Mouse (Mus musculus): ENCODE results near the gene Patz1. TPM values are rescaled to one million over a fixed set of nuclear protein-coding genes. Genes with fewer than 3 reads are reported as not detected.

Patz1 gene
- polyA plus RNA-seq, 1 experiment from 2014 or later: 47.6 TPM

- H3K4me2 ChIP-seq (replicated peaks): peak overlapping the region; percentile 100
- peak overlapping the region; percentile 71 for H3K27ac ChIP-seq
- peak overlapping the region; percentile 63 for H3K9ac ChIP-seq
- peaks cover 10% of the 10 kb centered on the region; the same call in 1 of the 2 replicates for H3K36me3 ChIP-seq (replicated peaks; ENCODE audit: control insufficient read depth, insufficient read depth)
- DNase-seq (ENCODE audit: low spot score): peak; percentile 89
- H3K9me3 ChIP-seq (ENCODE audit: control insufficient read depth, low read length): no peaks in the 10 kb centered on the region
- H3K27me3 ChIP-seq (ENCODE audit: control insufficient read depth, insufficient read depth, low read length): no peaks in the 10 kb centered on the region; the same call in 1 of the 2 replicates
- peak; percentile 97 for ATAC-seq (ENCODE audit: low FRiP score)
- H3K4me1 ChIP-seq (replicated peaks; ENCODE audit: control insufficient read depth, insufficient read depth, low read length): peaks cover 17% of the 10 kb centered on the region
- WGBS: under 1% methylated on average over 68 of the region's 75 CpGs
- H3K4me3 ChIP-seq (replicated peaks; ENCODE audit: low read length): peak overlapping the region; percentile 68
Observed at GRCm38 (mm10) chr11:3331756-3332642, 43.3 kb downstream of the Patz1 start.

GRCm38 (mm10) chr11:3333111-3333695 is 44.5 kb downstream of the Patz1 start:
- ATAC-seq (ENCODE audit: low FRiP score) (no peak), DNase-seq (ENCODE audit: low spot score) (no peak)
- WGBS: 91% methylated on average over 11 of the region's 11 CpGs
- Histone ChIP-seq H3K4me2 (replicated peaks) (0 out of 2 replicates have a peak overlapping the region, but pooled peaks have one; percentile 100), H3K9me3 (ENCODE audit: control insufficient read depth, low read length) (no peaks in the 10 kb centered on the region), H3K4me3 (replicated peaks; ENCODE audit: low read length) (no peak overlapping the region), H3K4me1 (replicated peaks; ENCODE audit: control insufficient read depth, insufficient read depth, low read length) (peaks cover 28% of the 10 kb centered on the region), H3K27me3 (ENCODE audit: control insufficient read depth, insufficient read depth, low read length) (no peaks in the 10 kb centered on the region; the same call in 1 of the 2 replicates), H3K27ac (no peak overlapping the region), H3K36me3 (replicated peaks; ENCODE audit: control insufficient read depth, insufficient read depth) (peaks cover 10% of the 10 kb centered on the region; the same call in 1 of the 2 replicates), H3K9ac (no peak overlapping the region)

- H3K9ac ChIP-seq: no peak overlapping the region
- ATAC-seq (ENCODE audit: low FRiP score) (no peak), DNase-seq (ENCODE audit: low spot score) (no peak)
- no peaks in the 10 kb centered on the region for H3K27me3 ChIP-seq (ENCODE audit: control insufficient read depth, insufficient read depth, low read length)
- H3K4me2 ChIP-seq (replicated peaks): no peak overlapping the region
- H3K9me3 ChIP-seq (ENCODE audit: control insufficient read depth, low read length): no peaks in the 10 kb centered on the region
- peaks cover 10% of the 10 kb centered on the region; the same call in 1 of the 2 replicates for H3K36me3 ChIP-seq (replicated peaks; ENCODE audit: control insufficient read depth, insufficient read depth)
- no peak overlapping the region for H3K27ac ChIP-seq
- H3K4me3 ChIP-seq (replicated peaks; ENCODE audit: low read length): no peak overlapping the region
- H3K4me1 ChIP-seq (replicated peaks; ENCODE audit: control insufficient read depth, insufficient read depth, low read length): peaks cover 28% of the 10 kb centered on the region
- WGBS: 90% methylated on average over 11 of the region's 11 CpGs
Observed at GRCm38 (mm10) chr11:3334141-3334710, 45.6 kb downstream of the Patz1 start.

- Histone ChIP-seq H3K27me3 (ENCODE audit: control insufficient read depth, insufficient read depth, low read length) (no peaks in the 10 kb centered on the region), H3K4me2 (replicated peaks) (no peak overlapping the region), H3K9ac (no peak overlapping the region), H3K36me3 (replicated peaks; ENCODE audit: control insufficient read depth, insufficient read depth) (peaks cover 10% of the 10 kb centered on the region; the same call in 1 of the 2 replicates), H3K4me1 (replicated peaks; ENCODE audit: control insufficient read depth, insufficient read depth, low read length) (peaks cover 28% of the 10 kb centered on the region), H3K9me3 (ENCODE audit: control insufficient read depth, low read length) (no peaks in the 10 kb centered on the region), H3K4me3 (replicated peaks; ENCODE audit: low read length) (no peak overlapping the region), H3K27ac (no peak overlapping the region)
- 40% methylated on average over 9 of the region's 9 CpGs for WGBS
- no peak for ATAC-seq (ENCODE audit: low FRiP score)
- no peak for DNase-seq (ENCODE audit: low spot score)
Observed at GRCm38 (mm10) chr11:3334711-3335316, 46.1 kb downstream of the Patz1 start.

- H3K4me2 ChIP-seq (replicated peaks): no peak overlapping the region
- peaks cover 28% of the 10 kb centered on the region for H3K4me1 ChIP-seq (replicated peaks; ENCODE audit: control insufficient read depth, insufficient read depth, low read length)
- no peak for DNase-seq (ENCODE audit: low spot score)
- no peaks in the 10 kb centered on the region for H3K9me3 ChIP-seq (ENCODE audit: control insufficient read depth, low read length)
- H3K27me3 ChIP-seq (ENCODE audit: control insufficient read depth, insufficient read depth, low read length): no peaks in the 10 kb centered on the region
- H3K36me3 ChIP-seq (replicated peaks; ENCODE audit: control insufficient read depth, insufficient read depth): peaks cover 10% of the 10 kb centered on the region; the same call in 1 of the 2 replicates
- ATAC-seq (ENCODE audit: low FRiP score): no peak
- H3K27ac ChIP-seq: no peak overlapping the region
- H3K4me3 ChIP-seq (replicated peaks; ENCODE audit: low read length): no peak overlapping the region
- H3K9ac ChIP-seq: no peak overlapping the region
- WGBS: 48% methylated on average over 11 of the region's 11 CpGs
Observed at GRCm38 (mm10) chr11:3335651-3336216, 47.1 kb downstream of the Patz1 start.

GRCm38 (mm10) chr11:3336602-3337001 is 47.9 kb downstream of the Patz1 start:
- DNase-seq (ENCODE audit: low spot score) (no peak), ATAC-seq (ENCODE audit: low FRiP score) (no peak)
- Histone ChIP-seq H3K27ac (0 out of 2 replicates have a peak overlapping the region, but pooled peaks have one; percentile 73), H3K4me2 (replicated peaks) (no peak overlapping the region), H3K9ac (no peak overlapping the region), H3K36me3 (replicated peaks; ENCODE audit: control insufficient read depth, insufficient read depth) (peaks cover 17% of the 10 kb centered on the region), H3K9me3 (ENCODE audit: control insufficient read depth, low read length) (no peaks in the 10 kb centered on the region), H3K27me3 (ENCODE audit: control insufficient read depth, insufficient read depth, low read length) (no peaks in the 10 kb centered on the region), H3K4me3 (replicated peaks; ENCODE audit: low read length) (no peak overlapping the region), H3K4me1 (replicated peaks; ENCODE audit: control insufficient read depth, insufficient read depth, low read length) (peaks cover 25% of the 10 kb centered on the region)
- 57% methylated on average over 3 of the region's 3 CpGs for WGBS

GRCm38 (mm10) chr11:3337173-3337955 is 48.7 kb downstream of the Patz1 start:
- peaks cover 19% of the 10 kb centered on the region for H3K4me1 ChIP-seq (replicated peaks; ENCODE audit: control insufficient read depth, insufficient read depth, low read length)
- peak overlapping the region; percentile 44; the same call in 1 of the 2 replicates for H3K9ac ChIP-seq
- H3K9me3 ChIP-seq (ENCODE audit: control insufficient read depth, low read length): no peaks in the 10 kb centered on the region
- no peak overlapping the region for H3K4me3 ChIP-seq (replicated peaks; ENCODE audit: low read length)
- peaks cover 25% of the 10 kb centered on the region for H3K36me3 ChIP-seq (replicated peaks; ENCODE audit: control insufficient read depth, insufficient read depth)
- 0 out of 2 replicates have a peak overlapping the region, but pooled peaks have one; percentile 3 for H3K4me2 ChIP-seq (replicated peaks)
- 5% methylated on average over 12 of the region's 12 CpGs for WGBS
- peak; percentile 68 for ATAC-seq (ENCODE audit: low FRiP score)
- peak overlapping the region; percentile 73 for H3K27ac ChIP-seq
- no peaks in the 10 kb centered on the region for H3K27me3 ChIP-seq (ENCODE audit: control insufficient read depth, insufficient read depth, low read length)
- DNase-seq (ENCODE audit: low spot score): peak; percentile 43

- no peak for DNase-seq (ENCODE audit: low spot score)
- no peaks in the 10 kb centered on the region for H3K27me3 ChIP-seq (ENCODE audit: control insufficient read depth, insufficient read depth, low read length)
- 43% methylated on average over 5 of the region's 5 CpGs for WGBS
- 0 out of 2 replicates have a peak overlapping the region, but pooled peaks have one; percentile 44 for H3K9ac ChIP-seq
- H3K36me3 ChIP-seq (replicated peaks; ENCODE audit: control insufficient read depth, insufficient read depth): peaks cover 31% of the 10 kb centered on the region
- peaks cover 15% of the 10 kb centered on the region for H3K4me1 ChIP-seq (replicated peaks; ENCODE audit: control insufficient read depth, insufficient read depth, low read length)
- H3K4me3 ChIP-seq (replicated peaks; ENCODE audit: low read length): no peak overlapping the region
- peak overlapping the region; percentile 73 for H3K27ac ChIP-seq
- ATAC-seq (ENCODE audit: low FRiP score): no peak; the same call in 1 of the 2 replicates
- H3K4me2 ChIP-seq (replicated peaks): no peak overlapping the region
- no peaks in the 10 kb centered on the region for H3K9me3 ChIP-seq (ENCODE audit: control insufficient read depth, low read length)
Observed at GRCm38 (mm10) chr11:3337961-3338360, 49.3 kb downstream of the Patz1 start.
